Mouse (Mus musculus): ENCODE results near the gene Themis2.

DNA sequence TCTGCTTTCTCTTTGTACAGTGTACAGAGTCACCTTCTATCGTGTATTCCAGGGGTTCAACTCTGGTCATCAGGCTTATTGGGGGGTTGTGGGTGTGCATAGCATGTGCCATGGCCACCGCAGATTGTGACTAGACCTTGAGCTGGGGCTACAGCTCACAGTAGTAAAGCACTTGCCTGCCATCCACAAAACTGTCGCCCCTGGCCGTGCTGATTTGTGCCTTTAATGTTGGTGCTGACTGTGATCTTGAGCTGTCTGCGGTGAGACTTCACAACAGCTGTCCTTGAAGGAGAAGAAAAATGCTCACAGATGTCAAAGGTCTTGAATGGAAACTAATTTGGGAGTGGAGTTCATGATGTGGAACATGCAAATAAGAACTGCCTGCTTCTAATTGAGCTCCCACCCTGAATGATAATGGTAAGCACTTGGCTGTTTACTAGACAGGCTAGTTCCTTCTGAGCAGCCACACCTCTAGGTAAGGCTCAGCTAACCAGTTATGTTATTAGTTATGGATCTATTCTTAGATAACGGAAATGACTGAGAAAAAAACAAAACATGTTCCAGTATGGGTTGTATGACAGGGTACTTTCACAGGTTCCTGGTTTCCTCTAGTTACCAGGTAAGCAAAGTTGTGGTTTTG lies 17.5 kb downstream of the Themis2 start:
- TF ChIP-seq CTCF (IDR thresholded peaks at IDR 0.05; ENCODE audit: low read depth): no peak
- no peak for TF ChIP-seq EP300 (optimal IDR thresholded peaks at IDR 0.05)
